Mouse (Mus musculus) liver, embryonic 15.5 days (tissue): ENCODE data around the gene Fam173a. TPM values are rescaled to one million over a fixed set of nuclear protein-coding genes. Genes with fewer than 3 reads are reported as not detected.
A peak's percentile ranks its signal among the peaks of the same experiment; 100 is the strongest.

ENCODE experiments used
- ATAC-seq: fragments of 200-750 bp; cut with Nextera tagmentation; 2 replicates; pipeline ENCODE4 v1.8.0; 2017; ENCODE audit warnings: moderate number of reproducible peaks, mild to moderate bottlenecking, moderate library complexity; ENCODE audit not compliant: insufficient read depth
- H3K27ac ChIP-seq: fragments of 300-500 bp; sonication (generic); replicated peaks from 2 replicates; pipeline ENCODE4 v1.5.1; 2015; ENCODE audit warnings: mild to moderate bottlenecking, inconsistent platforms
- H3K27me3 ChIP-seq: fragments of 300-500 bp; sonication (generic); 2 replicates; pipeline ENCODE4 v1.6.1; 2015; ENCODE audit warnings: mild to moderate bottlenecking, inconsistent platforms
- H3K36me3 ChIP-seq: fragments of 300-500 bp; sonication (generic); replicated peaks from 2 replicates; pipeline ENCODE4 v1.6.1; 2015; ENCODE audit warnings: moderate library complexity, mild to moderate bottlenecking, inconsistent platforms
- H3K4me1 ChIP-seq: fragments of 300-500 bp; sonication (generic); replicated peaks from 2 replicates; pipeline ENCODE4 v1.6.1; 2015; ENCODE audit warnings: inconsistent platforms
- H3K4me2 ChIP-seq: fragments of 300-500 bp; sonication (generic); 2 replicates; pipeline ENCODE4 v1.6.1; 2015; ENCODE audit warnings: moderate library complexity, mild to moderate bottlenecking, inconsistent platforms
- H3K4me3 ChIP-seq: fragments of 300-500 bp; sonication (generic); replicated peaks from 2 replicates; pipeline ENCODE4 v1.5.1; 2015; ENCODE audit warnings: mild to moderate bottlenecking, inconsistent platforms
- H3K9ac ChIP-seq: fragments of 300-500 bp; sonication (generic); 2 replicates; pipeline ENCODE4 v1.6.1; 2015; ENCODE audit warnings: moderate library complexity, mild to moderate bottlenecking, inconsistent platforms
- H3K9me3 ChIP-seq: fragments of 300-500 bp; sonication (generic); replicated peaks from 2 replicates; pipeline ENCODE4 v1.6.1; 2016; ENCODE audit warnings: inconsistent platforms
- WGBS: fragments of 180-500 bp; shearing (Covaris S2); methylation state at CpG from one replicate; pipeline ENCODE4 v1.1.7; 2015; ENCODE audit warnings: mixed read lengths; ENCODE audit not compliant: insufficient replicate concordance; 5-methylcytosine and 5-hydroxymethylcytosine counted together
- polyA plus RNA-seq: library from polyadenylated mRNA; unstranded; fragments of >200 nt; fragmentation: Nextera tagmentation; extraction: Ambion mirVana; gene quantifications from 2 replicates; pipeline ENCODE4 v1.2.1, GENCODE M21; 2015

Gene Fam173a
- polyA plus RNA-seq, 1 experiment from 2014 or later: 54.9 TPM

DNA sequence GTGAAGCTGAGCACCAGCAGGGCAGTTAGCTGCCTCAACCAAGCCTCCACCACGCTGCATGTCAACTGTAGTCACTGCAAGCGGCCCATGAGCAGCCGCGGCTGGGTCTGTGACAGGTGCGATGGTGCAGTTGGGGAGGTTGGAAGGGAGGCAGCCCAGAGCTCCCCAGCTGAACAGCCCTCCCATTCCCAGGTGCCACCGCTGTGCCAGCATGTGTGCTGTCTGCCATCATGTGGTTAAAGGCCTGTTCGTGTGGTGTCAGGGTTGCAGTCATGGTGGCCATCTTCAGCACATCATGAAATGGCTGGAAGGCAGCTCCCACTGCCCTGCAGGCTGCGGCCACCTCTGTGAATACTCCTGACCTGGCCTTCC is 35.5 kb upstream of the Fam173a start:
- peak overlapping the region; percentile 81 for H3K4me2 ChIP-seq
- WGBS: 79% methylated on average over 8 of the region's 8 CpGs
- peak overlapping the region; percentile 69 for H3K27ac ChIP-seq
- H3K27me3 ChIP-seq: no peaks in the 10 kb centered on the region
- peaks cover 69% of the 10 kb centered on the region for H3K4me1 ChIP-seq
- H3K9ac ChIP-seq: 0 out of 2 replicates have a peak overlapping the region, but pooled peaks have one; percentile 61
- ATAC-seq: no peak
- peak overlapping the region; percentile 65 for H3K4me3 ChIP-seq
- no peaks in the 10 kb centered on the region for H3K9me3 ChIP-seq
- H3K36me3 ChIP-seq: peaks cover 52% of the 10 kb centered on the region

DNA sequence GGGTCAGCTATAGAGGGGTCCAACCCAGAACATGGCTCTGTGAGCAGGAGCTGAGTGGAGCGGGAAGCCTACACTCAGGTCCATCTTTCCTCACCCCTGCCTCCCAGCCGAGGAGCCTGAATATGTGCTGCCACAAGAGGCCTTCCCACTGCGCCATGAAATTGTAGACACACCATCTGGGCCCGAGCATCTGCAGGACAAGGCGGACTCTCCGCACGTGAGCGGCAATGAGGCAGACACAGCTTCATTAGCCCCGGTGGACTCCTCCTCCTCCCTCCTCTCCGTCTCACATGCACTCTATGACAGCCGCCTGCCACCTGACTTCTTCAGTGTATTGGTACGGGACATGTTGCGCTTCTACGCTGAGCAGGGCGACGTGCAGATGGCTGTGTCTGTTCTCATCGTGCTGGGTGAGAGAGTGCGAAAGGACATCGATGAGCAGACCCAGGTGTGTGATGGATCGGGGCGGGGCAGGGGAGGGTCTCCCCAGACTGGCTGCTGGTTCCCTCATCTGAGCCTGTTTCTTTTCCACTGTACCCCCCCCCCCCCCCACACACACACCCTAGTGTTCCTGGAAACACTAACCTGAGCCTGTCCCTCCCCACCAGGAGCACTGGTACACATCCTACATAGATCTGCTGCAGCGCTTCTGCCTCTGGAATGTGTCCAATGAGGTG is 35.0 kb upstream of the Fam173a start:
- Histone ChIP-seq H3K27ac (no peak overlapping the region), H3K27me3 (peaks cover 2% of the 10 kb centered on the region), H3K4me1 (peaks cover 69% of the 10 kb centered on the region), H3K4me3 (no peak overlapping the region), H3K4me2 (peak overlapping the region; percentile 81; the same call in 1 of the 2 replicates), H3K9me3 (no peaks in the 10 kb centered on the region), H3K36me3 (peaks cover 52% of the 10 kb centered on the region), H3K9ac (no peak overlapping the region)
- 87% methylated on average over 22 of the region's 22 CpGs for WGBS
- ATAC-seq: no peak

GRCm38 (mm10) chr17:25827011-25827410 is 34.3 kb upstream of the Fam173a start:
- peaks cover 66% of the 10 kb centered on the region for H3K4me1 ChIP-seq
- H3K4me2 ChIP-seq: no peak overlapping the region
- no peak overlapping the region for H3K27ac ChIP-seq
- no peak overlapping the region for H3K9ac ChIP-seq
- WGBS: 88% methylated on average over 13 of the region's 13 CpGs
- no peak overlapping the region for H3K4me3 ChIP-seq
- H3K36me3 ChIP-seq: peaks cover 52% of the 10 kb centered on the region
- no peaks in the 10 kb centered on the region for H3K9me3 ChIP-seq
- no peak for ATAC-seq
- peaks cover 9% of the 10 kb centered on the region for H3K27me3 ChIP-seq

DNA sequence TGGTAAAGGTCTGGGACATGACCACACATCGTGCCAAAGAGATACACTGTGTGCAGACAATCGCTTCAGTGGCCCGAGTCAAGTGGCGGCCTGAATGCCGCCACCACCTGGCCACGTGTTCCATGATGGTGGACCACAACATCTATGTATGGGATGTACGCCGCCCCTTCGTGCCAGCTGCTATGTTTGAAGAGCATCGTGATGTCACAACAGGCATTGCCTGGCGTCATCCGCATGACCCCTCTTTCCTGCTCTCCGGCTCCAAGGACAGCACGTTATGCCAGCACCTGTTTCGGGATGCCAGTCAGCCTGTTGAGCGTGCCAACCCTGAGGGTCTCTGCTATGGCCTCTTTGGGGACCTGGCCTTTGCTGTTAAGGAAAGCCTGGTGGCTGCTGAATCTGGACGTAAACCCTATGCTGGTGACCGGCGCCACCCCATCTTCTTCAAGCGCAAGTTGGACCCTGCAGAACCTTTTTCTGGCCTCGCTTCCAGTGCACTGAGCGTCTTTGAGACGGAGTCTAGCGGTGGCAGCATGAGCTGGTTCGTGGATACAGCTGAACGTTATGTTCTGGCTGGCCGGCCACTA is 33.4 kb upstream of the Fam173a start:
- peaks cover 57% of the 10 kb centered on the region for H3K4me1 ChIP-seq
- H3K9me3 ChIP-seq: no peaks in the 10 kb centered on the region
- no peak overlapping the region for H3K27ac ChIP-seq
- WGBS: 89% methylated on average over 27 of the region's 27 CpGs
- no peak for ATAC-seq
- no peak overlapping the region; the same call in 1 of the 2 replicates for H3K4me2 ChIP-seq
- H3K36me3 ChIP-seq: peaks cover 45% of the 10 kb centered on the region
- H3K27me3 ChIP-seq: peaks cover 17% of the 10 kb centered on the region
- no peak overlapping the region for H3K4me3 ChIP-seq
- no peak overlapping the region for H3K9ac ChIP-seq

DNA sequence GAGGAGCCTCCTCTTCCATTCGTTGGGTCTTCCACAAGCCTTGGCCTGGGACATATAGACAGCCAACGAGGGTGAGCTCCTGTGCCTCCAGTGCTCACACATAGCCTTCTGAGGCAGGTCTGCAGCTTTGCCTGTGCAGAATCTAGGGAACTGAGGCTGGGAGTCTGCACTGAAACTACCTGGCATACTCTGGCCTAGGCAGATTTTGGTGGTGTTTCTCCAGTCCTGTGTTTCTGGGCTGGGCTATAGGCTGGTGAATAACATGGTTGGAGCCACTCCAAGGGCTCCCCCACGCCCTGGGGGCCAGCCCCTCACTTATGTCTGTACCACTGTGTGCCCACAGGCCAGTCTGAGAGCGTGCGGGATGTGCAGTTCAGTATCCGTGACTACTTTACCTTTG is 32.6 kb upstream of the Fam173a start:
- Histone ChIP-seq H3K4me2 (peak overlapping the region; percentile 75), H3K27ac (no peak overlapping the region), H3K4me3 (no peak overlapping the region), H3K4me1 (peaks cover 49% of the 10 kb centered on the region), H3K9ac (no peak overlapping the region), H3K36me3 (peaks cover 37% of the 10 kb centered on the region), H3K27me3 (peaks cover 24% of the 10 kb centered on the region), H3K9me3 (no peaks in the 10 kb centered on the region)
- WGBS: 70% methylated on average over 6 of the region's 6 CpGs
- ATAC-seq: no peak

GRCm38 (mm10) chr17:25824362-25825142 is 31.9 kb upstream of the Fam173a start:
- Histone ChIP-seq H3K4me2 (peak overlapping the region; percentile 75), H3K4me3 (peak overlapping the region; percentile 79), H3K36me3 (peaks cover 30% of the 10 kb centered on the region), H3K4me1 (peaks cover 44% of the 10 kb centered on the region), H3K9ac (peak overlapping the region; percentile 74), H3K9me3 (no peaks in the 10 kb centered on the region), H3K27me3 (peaks cover 32% of the 10 kb centered on the region), H3K27ac (0 out of 2 replicates have a peak overlapping the region, but pooled peaks have one; percentile 82)
- 56% methylated on average over 16 of the region's 17 CpGs for whole genome bisulfite sequencing
- ATAC-seq: no peak

- peaks cover 39% of the 10 kb centered on the region for H3K4me1 ChIP-seq
- peaks cover 43% of the 10 kb centered on the region for H3K27me3 ChIP-seq
- H3K9ac ChIP-seq: peak within 1 kb of the TSS; percentile 74
- under 1% methylated on average over 18 of the region's 18 CpGs for WGBS
- peak within 1 kb of the TSS; percentile 79 for H3K4me3 ChIP-seq
- peaks cover 28% of the 10 kb centered on the region for H3K36me3 ChIP-seq
- peak within 1 kb of the TSS; percentile 75 for H3K4me2 ChIP-seq
- H3K9me3 ChIP-seq: no peaks in the 10 kb centered on the region
- peak; percentile 56; the same call in 1 of the 2 replicates for ATAC-seq
- H3K27ac ChIP-seq: peak within 1 kb of the TSS; percentile 82
These were observed 30.8 kb upstream of the Fam173a start, which contains the start of gene Wdr24 for GRCm38 (mm10) chr17:25823452-25823851. TSS of gene Wdr24 (plus strand) at chr17:25823627.

DNA sequence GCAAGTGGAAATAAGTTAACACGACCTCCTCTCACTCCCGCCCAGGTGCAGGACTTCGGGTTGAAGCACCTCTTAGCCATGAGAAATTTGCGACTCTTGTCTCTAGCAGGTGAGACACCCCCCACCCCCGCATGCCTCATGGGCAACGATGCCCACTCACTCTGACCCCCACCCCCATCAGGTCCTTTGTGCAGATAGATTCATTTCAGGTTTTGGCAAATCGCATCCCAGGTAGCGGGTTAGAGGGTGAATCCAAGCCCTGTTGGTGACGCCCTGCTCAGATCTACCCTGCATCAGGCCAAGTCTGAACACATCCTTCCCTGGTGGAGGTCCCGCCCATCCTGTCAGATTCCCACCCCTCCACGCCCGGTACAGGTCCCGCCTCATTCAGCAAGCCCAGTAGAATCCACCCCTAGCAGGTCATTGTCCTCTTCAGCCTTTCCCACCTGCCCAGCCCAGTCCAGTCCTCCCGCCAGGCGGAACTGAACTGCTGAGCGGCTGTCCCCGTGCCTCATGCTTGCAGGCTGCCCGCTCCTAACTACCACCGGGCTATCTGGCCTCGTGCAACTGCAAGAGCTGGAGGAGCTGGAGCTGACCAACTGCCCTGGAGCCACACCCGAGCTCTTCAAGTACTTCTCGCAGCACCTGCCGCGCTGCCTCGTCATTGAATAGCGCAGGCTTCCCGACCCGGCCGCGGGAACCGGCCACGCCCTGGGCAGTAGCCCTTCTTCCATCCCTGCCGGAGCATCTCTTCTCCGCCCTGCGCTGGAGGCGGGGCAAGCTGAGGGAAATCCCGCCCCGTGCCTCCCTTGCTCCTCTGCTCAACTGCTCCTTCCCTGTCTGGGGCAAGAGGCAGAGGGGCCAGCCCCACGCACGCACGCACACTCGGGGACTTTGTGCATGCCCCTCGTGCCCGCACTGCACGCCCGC is 26.4 kb upstream of the Fam173a start:
- Histone ChIP-seq H3K4me3 (peak overlapping the region; percentile 17), H3K27ac (no peak overlapping the region), H3K4me1 (peaks cover 19% of the 10 kb centered on the region), H3K36me3 (no peaks in the 10 kb centered on the region), H3K9me3 (no peaks in the 10 kb centered on the region), H3K27me3 (peaks cover 83% of the 10 kb centered on the region), H3K9ac (no peak overlapping the region), H3K4me2 (peak overlapping the region; percentile 39)
- 6% methylated on average over 46 of the region's 46 CpGs for WGBS
- ATAC-seq: peak; percentile 48; the same call in 1 of the 2 replicates

- no peak overlapping the region for H3K27ac ChIP-seq
- no peaks in the 10 kb centered on the region for H3K36me3 ChIP-seq
- ATAC-seq: no peak
- no peaks in the 10 kb centered on the region for H3K9me3 ChIP-seq
- no peak overlapping the region for H3K4me2 ChIP-seq
- H3K9ac ChIP-seq: no peak overlapping the region
- 59% methylated on average over 11 of the region's 11 CpGs for WGBS
- peaks cover 10% of the 10 kb centered on the region for H3K4me1 ChIP-seq
- peaks cover 94% of the 10 kb centered on the region for H3K27me3 ChIP-seq
- H3K4me3 ChIP-seq: no peak overlapping the region
These were observed 25.0 kb upstream of the Fam173a start for GRCm38 (mm10) chr17:25817662-25818061.

- Histone ChIP-seq H3K4me2 (no peak overlapping the region), H3K27me3 (peaks cover 96% of the 10 kb centered on the region)
- ATAC-seq: no peak
These were observed 20.8 kb upstream of the Fam173a start for GRCm38 (mm10) chr17:25813471-25813870.

More at GRCm38 (mm10) chr17:25813471-25813870, 20.8 kb upstream of the Fam173a start:
- Histone ChIP-seq H3K9me3 (no peaks in the 10 kb centered on the region), H3K36me3 (no peaks in the 10 kb centered on the region), H3K27ac (no peak overlapping the region), H3K4me1 (peaks cover 12% of the 10 kb centered on the region), H3K4me3 (no peak overlapping the region), H3K9ac (no peak overlapping the region)
- 3% methylated on average over 20 of the region's 20 CpGs for WGBS
